Mouse (Mus musculus) natural killer cell, adult 2 months (primary cell): ENCODE results near the gene Pgrmc2.
A peak's percentile ranks its signal among the peaks of the same experiment; 100 is the strongest.

Experiments used
- DNase-seq, 2 experiments: peaks; one replicate each; pipeline ENCODE4 v3.0.0; 2022; ENCODE audit warnings: low spot score in 2 of 2

Gene Pgrmc2

GRCm38 (mm10) chr3:41082885-41083789, at the start of gene Pgrmc2:
Pgrmc2 (minus strand) TSS chr3:41083046.
- DNase-seq, result peak; percentile 98

GRCm38 (mm10) chr3:41124000-41124294, 41.1 kb upstream of the Pgrmc2 start:
- no peak for DNase-seq

GRCm38 (mm10) chr3:41123190-41123999, 40.5 kb upstream of the Pgrmc2 start:
- DNase-seq, result no peak

GRCm38 (mm10) chr3:41118173-41118572, 35.3 kb upstream of the Pgrmc2 start:
- no peak for DNase-seq

- DNase-seq, result no peak
Measured at GRCm38 (mm10) chr3:41117447-41117846, 34.6 kb upstream of the Pgrmc2 start.

GRCm38 (mm10) chr3:41113186-41113585, 30.3 kb upstream of the Pgrmc2 start:
- no peak for DNase-seq

- peak; percentile 8 to 26 for DNase-seq
Measured at GRCm38 (mm10) chr3:41108306-41108785, 25.5 kb upstream of the Pgrmc2 start.

- DNase-seq, result peak in 1 of 2 experiments; percentile 2
Measured at GRCm38 (mm10) chr3:41107600-41108305, 24.9 kb upstream of the Pgrmc2 start.

GRCm38 (mm10) chr3:41101905-41102304, 19.1 kb upstream of the Pgrmc2 start:
- DNase-seq, result no peak

- no peak for DNase-seq
Measured at GRCm38 (mm10) chr3:41100157-41100556, 17.3 kb upstream of the Pgrmc2 start.

GRCm38 (mm10) chr3:41099672-41100071, 16.8 kb upstream of the Pgrmc2 start:
- no peak for DNase-seq

GRCm38 (mm10) chr3:41093210-41093609, 10.4 kb upstream of the Pgrmc2 start:
- no peak for DNase-seq

- no peak for DNase-seq
Measured at GRCm38 (mm10) chr3:41092311-41092710, 9.5 kb upstream of the Pgrmc2 start.

GRCm38 (mm10) chr3:41090839-41091238, 8.0 kb upstream of the Pgrmc2 start:
- no peak for DNase-seq

- no peak for DNase-seq
Measured at GRCm38 (mm10) chr3:41087071-41087470, 4.2 kb upstream of the Pgrmc2 start.

GRCm38 (mm10) chr3:41084421-41084820, 1.6 kb upstream of the Pgrmc2 start:
- no peak for DNase-seq

- DNase-seq, result peak in 1 of 2 experiments; percentile 11
Measured at GRCm38 (mm10) chr3:41083790-41084112, 905 bp upstream of the Pgrmc2 start.

GRCm38 (mm10) chr3:41082520-41082884, 344 bp downstream of the Pgrmc2 start:
- no peak for DNase-seq

GRCm38 (mm10) chr3:41081474-41082301, 1.2 kb downstream of the Pgrmc2 start:
- peak in 1 of 2 experiments; percentile 10 for DNase-seq

- DNase-seq, result no peak
Measured at GRCm38 (mm10) chr3:41080724-41081123, 2.1 kb downstream of the Pgrmc2 start.

GRCm38 (mm10) chr3:41078673-41079072, 4.2 kb downstream of the Pgrmc2 start:
- DNase-seq, result no peak
